Mouse (Mus musculus) limb, embryonic 13.5 days (tissue): ENCODE data around the gene Spg7. TPM values are rescaled to one million over a fixed set of nuclear protein-coding genes. Genes with fewer than 3 reads are reported as not detected.
"Not testable (repeated sequence)": the region's sequence is repeated elsewhere in the genome, so short reads cannot be mapped to it uniquely, and the experiment has no call there.

ENCODE experiments used
- ATAC-seq: fragments of 200-750 bp; cut with Nextera tagmentation; 2 replicates; pipeline ENCODE4 v1.8.0; 2017; ENCODE audit warnings: low read depth, moderate number of reproducible peaks, moderate TSS enrichment; ENCODE audit not compliant: low FRiP score
- H3K27ac ChIP-seq: fragments of 300-500 bp; sonication (generic); 2 replicates; pipeline ENCODE4 v1.5.1; 2015; ENCODE audit warnings: inconsistent platforms, mild to moderate bottlenecking, moderate library complexity
- H3K27me3 ChIP-seq: fragments of 300-500 bp; sonication (generic); 2 replicates; pipeline ENCODE4 v1.6.1; 2015; ENCODE audit warnings: mild to moderate bottlenecking, inconsistent platforms
- H3K36me3 ChIP-seq: fragments of 300-500 bp; sonication (generic); 2 replicates; pipeline ENCODE4 v1.6.1; 2015; ENCODE audit warnings: inconsistent platforms, mild to moderate bottlenecking, moderate library complexity
- H3K4me1 ChIP-seq: fragments of 300-500 bp; sonication (generic); 2 replicates; pipeline ENCODE4 v1.6.1; 2015; ENCODE audit warnings: inconsistent platforms
- H3K4me2 ChIP-seq: fragments of 300-500 bp; sonication (generic); replicated peaks from 2 replicates; pipeline ENCODE4 v1.6.1; 2015; ENCODE audit warnings: inconsistent platforms, mild to moderate bottlenecking, moderate library complexity
- H3K4me3 ChIP-seq: fragments of 300-500 bp; sonication (generic); 2 replicates; pipeline ENCODE4 v1.5.1; 2015; ENCODE audit warnings: moderate library complexity, mild to moderate bottlenecking, inconsistent platforms
- H3K9ac ChIP-seq: fragments of 300-500 bp; sonication (generic); 2 replicates; pipeline ENCODE4 v1.6.1; 2015; ENCODE audit warnings: mild to moderate bottlenecking, inconsistent platforms
- H3K9me3 ChIP-seq: fragments of 300-500 bp; sonication (generic); 2 replicates; pipeline ENCODE4 v1.6.1; 2016; ENCODE audit warnings: inconsistent platforms
- WGBS: fragments of 180-500 bp; shearing (Covaris S2); methylation state at CpG from one replicate; pipeline ENCODE4 v1.1.7; 2015; 5-methylcytosine and 5-hydroxymethylcytosine counted together
- polyA plus RNA-seq: library from polyadenylated mRNA; unstranded; fragments of >200 nt; fragmentation: Nextera tagmentation; extraction: Ambion mirVana; gene quantifications from 2 replicates; pipeline ENCODE4 v1.2.1, GENCODE M21; 2015

Spg7 gene
- 40.8 and 41.5 TPM in 2 replicates for polyA plus RNA-seq

GRCm38 (mm10) chr8:123062721-123063120 lies at the start of gene Spg7:
TSS of gene Spg7 (plus strand) at chr8:123062942.
- 72% methylated on average over 7 of the region's 7 CpGs for WGBS
- no peak within 1 kb of the TSS for H3K4me3 ChIP-seq
- ATAC-seq: no peak
- H3K27me3 ChIP-seq: no peaks in the 10 kb centered on the region
- H3K4me2 ChIP-seq: no peak within 1 kb of the TSS
- peaks cover 23% of the 10 kb centered on the region for H3K4me1 ChIP-seq
- no peak within 1 kb of the TSS for H3K27ac ChIP-seq
- no peaks in the 10 kb centered on the region for H3K9me3 ChIP-seq
- H3K9ac ChIP-seq: no peak within 1 kb of the TSS
- H3K36me3 ChIP-seq: 0 out of 2 replicates have a peak, but pooled peaks cover 7% of the 10 kb centered on the region

- 73% methylated on average over 7 of the region's 7 CpGs for whole genome bisulfite sequencing
- ATAC-seq: no peak
- Histone ChIP-seq H3K36me3 (peaks cover 9% of the 10 kb centered on the region), H3K4me2 (no peak overlapping the region), H3K27me3 (no peaks in the 10 kb centered on the region), H3K27ac (no peak overlapping the region), H3K9ac (no peak overlapping the region), H3K4me1 (peaks cover 36% of the 10 kb centered on the region), H3K4me3 (no peak overlapping the region), H3K9me3 (no peaks in the 10 kb centered on the region)
Observed at GRCm38 (mm10) chr8:123014429-123014828, 48.3 kb upstream of the Spg7 start.

- no peaks in the 10 kb centered on the region for H3K27me3 ChIP-seq
- no peak overlapping the region for H3K27ac ChIP-seq
- H3K4me1 ChIP-seq: peaks cover 36% of the 10 kb centered on the region
- no peaks in the 10 kb centered on the region for H3K9me3 ChIP-seq
- H3K9ac ChIP-seq: no peak overlapping the region
- ATAC-seq: no peak
- H3K4me2 ChIP-seq: no peak overlapping the region
- WGBS: 66% methylated on average over 3 of the region's 3 CpGs
- H3K4me3 ChIP-seq: no peak overlapping the region
- H3K36me3 ChIP-seq: peaks cover 9% of the 10 kb centered on the region
Observed at GRCm38 (mm10) chr8:123015074-123015473, 47.7 kb upstream of the Spg7 start.

- WGBS: 94% methylated on average over 4 of the region's 4 CpGs
- no peak overlapping the region for H3K4me3 ChIP-seq
- H3K27ac ChIP-seq: no peak overlapping the region
Observed at GRCm38 (mm10) chr8:123017143-123017542, 45.6 kb upstream of the Spg7 start.

GRCm38 (mm10) chr8:123018484-123019164 lies 44.1 kb upstream of the Spg7 start:
- ATAC-seq: no peak
- 69% methylated on average over 4 of the region's 4 CpGs for WGBS
- H3K27ac ChIP-seq: peak overlapping the region; percentile 33; the same call in 1 of the 2 replicates
- H3K4me3 ChIP-seq: no peak overlapping the region
- H3K27me3 ChIP-seq: no peaks in the 10 kb centered on the region
- H3K4me1 ChIP-seq: peaks cover 54% of the 10 kb centered on the region
- H3K4me2 ChIP-seq: no peak overlapping the region
- H3K36me3 ChIP-seq: peaks cover 9% of the 10 kb centered on the region
- H3K9me3 ChIP-seq: no peaks in the 10 kb centered on the region
- H3K9ac ChIP-seq: no peak overlapping the region

More at GRCm38 (mm10) chr8:123017143-123017542, 45.6 kb upstream of the Spg7 start:
- no peaks in the 10 kb centered on the region for H3K27me3 ChIP-seq
- peaks cover 47% of the 10 kb centered on the region for H3K4me1 ChIP-seq
- H3K4me2 ChIP-seq: no peak overlapping the region
- peaks cover 9% of the 10 kb centered on the region for H3K36me3 ChIP-seq
- no peak for ATAC-seq
- H3K9ac ChIP-seq: no peak overlapping the region
- no peaks in the 10 kb centered on the region for H3K9me3 ChIP-seq

- ATAC-seq: no peak
- Histone ChIP-seq H3K9ac (no peak overlapping the region), H3K27me3 (no peaks in the 10 kb centered on the region), H3K36me3 (peaks cover 12% of the 10 kb centered on the region), H3K9me3 (no peaks in the 10 kb centered on the region), H3K27ac (no peak overlapping the region), H3K4me1 (peaks cover 46% of the 10 kb centered on the region), H3K4me3 (no peak overlapping the region), H3K4me2 (no peak overlapping the region)
- WGBS: 65% methylated on average over 2 of the region's 2 CpGs
Observed at GRCm38 (mm10) chr8:123020084-123020483, 42.7 kb upstream of the Spg7 start.

- peaks cover 40% of the 10 kb centered on the region for H3K4me1 ChIP-seq
- no peak for ATAC-seq
- no peak overlapping the region for H3K9ac ChIP-seq
- peaks cover 12% of the 10 kb centered on the region for H3K36me3 ChIP-seq
- H3K9me3 ChIP-seq: no peaks in the 10 kb centered on the region
- no peak overlapping the region for H3K27ac ChIP-seq
- no peak overlapping the region for H3K4me2 ChIP-seq
- H3K4me3 ChIP-seq: no peak overlapping the region
- 84% methylated on average over 2 of the region's 2 CpGs for WGBS
- no peaks in the 10 kb centered on the region for H3K27me3 ChIP-seq
Observed at GRCm38 (mm10) chr8:123020859-123021258, 41.9 kb upstream of the Spg7 start.

DNA sequence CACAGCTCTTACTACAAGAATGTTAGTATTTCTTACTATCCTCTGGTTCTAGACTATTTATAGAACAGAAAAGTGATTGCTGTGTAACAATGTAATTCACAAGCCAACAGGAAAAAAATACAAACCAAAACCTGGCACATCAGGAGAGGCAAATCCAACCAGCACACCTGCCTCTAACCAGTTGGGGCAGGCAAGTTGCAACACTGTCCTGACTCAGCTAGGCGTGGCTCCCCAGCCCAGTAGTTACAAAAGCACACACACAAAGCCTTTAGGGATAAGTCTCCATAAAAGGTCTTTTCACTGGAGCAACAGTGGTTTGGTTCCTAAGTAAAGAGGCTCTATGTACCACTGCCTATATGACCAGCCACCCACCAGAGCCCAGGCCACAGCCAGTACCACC lies 41.5 kb upstream of the Spg7 start:
- Histone ChIP-seq H3K27ac (no peak overlapping the region), H3K27me3 (no peaks in the 10 kb centered on the region), H3K36me3 (peaks cover 10% of the 10 kb centered on the region), H3K4me3 (no peak overlapping the region), H3K9ac (no peak overlapping the region), H3K4me1 (peaks cover 39% of the 10 kb centered on the region), H3K9me3 (no peaks in the 10 kb centered on the region), H3K4me2 (no peak overlapping the region)
- WGBS: 71% methylated on average over 1 of the region's 1 CpGs
- ATAC-seq: no peak

GRCm38 (mm10) chr8:123022727-123023126 lies 40.0 kb upstream of the Spg7 start:
- ATAC-seq: no peak
- Histone ChIP-seq H3K4me3 (no peak overlapping the region), H3K9ac (no peak overlapping the region), H3K4me1 (peaks cover 33% of the 10 kb centered on the region), H3K9me3 (no peaks in the 10 kb centered on the region), H3K27ac (no peak overlapping the region), H3K36me3 (0 out of 2 replicates have a peak, but pooled peaks cover 3% of the 10 kb centered on the region), H3K27me3 (no peaks in the 10 kb centered on the region), H3K4me2 (no peak overlapping the region)
- WGBS: 74% methylated on average over 3 of the region's 3 CpGs

DNA sequence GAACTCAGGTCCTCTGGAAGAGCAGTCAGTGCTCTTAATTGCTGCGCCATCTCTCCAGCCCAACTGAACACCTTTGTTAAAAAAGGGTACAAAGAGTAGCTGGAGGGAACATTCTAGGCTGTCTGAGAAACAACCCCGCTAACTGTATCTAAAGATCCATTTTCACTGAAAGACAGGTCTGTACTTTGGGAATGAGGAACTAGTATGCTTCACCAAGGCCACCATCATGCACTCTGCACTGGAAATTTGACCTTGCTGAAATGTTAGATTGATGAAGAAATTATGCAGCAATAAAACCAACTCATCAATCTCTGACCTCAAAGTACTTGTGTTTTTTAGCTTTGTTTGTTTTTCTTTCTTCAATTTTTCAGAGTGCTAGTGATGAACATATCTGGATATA lies 38.5 kb upstream of the Spg7 start:
- Histone ChIP-seq H3K9me3 (no peaks in the 10 kb centered on the region), H3K9ac (no peak overlapping the region), H3K4me2 (no peak overlapping the region), H3K27ac (no peak overlapping the region), H3K27me3 (no peaks in the 10 kb centered on the region), H3K36me3 (0 out of 2 replicates have a peak, but pooled peaks cover 3% of the 10 kb centered on the region), H3K4me1 (peaks cover 21% of the 10 kb centered on the region), H3K4me3 (no peak overlapping the region)
- ATAC-seq: no peak
- 99% methylated on average over 2 of the region's 2 CpGs for WGBS

- WGBS: 82% methylated on average over 3 of the region's 3 CpGs
- H3K27ac ChIP-seq: no peak overlapping the region
- H3K9ac ChIP-seq: no peak overlapping the region
- no peak overlapping the region for H3K4me3 ChIP-seq
- H3K9me3 ChIP-seq: no peaks in the 10 kb centered on the region
- ATAC-seq: no peak
- H3K36me3 ChIP-seq: 0 out of 2 replicates have a peak, but pooled peaks cover 3% of the 10 kb centered on the region
- peaks cover 15% of the 10 kb centered on the region for H3K4me1 ChIP-seq
- H3K4me2 ChIP-seq: no peak overlapping the region
- no peaks in the 10 kb centered on the region for H3K27me3 ChIP-seq
Observed at GRCm38 (mm10) chr8:123025951-123026351, 36.8 kb upstream of the Spg7 start.

DNA sequence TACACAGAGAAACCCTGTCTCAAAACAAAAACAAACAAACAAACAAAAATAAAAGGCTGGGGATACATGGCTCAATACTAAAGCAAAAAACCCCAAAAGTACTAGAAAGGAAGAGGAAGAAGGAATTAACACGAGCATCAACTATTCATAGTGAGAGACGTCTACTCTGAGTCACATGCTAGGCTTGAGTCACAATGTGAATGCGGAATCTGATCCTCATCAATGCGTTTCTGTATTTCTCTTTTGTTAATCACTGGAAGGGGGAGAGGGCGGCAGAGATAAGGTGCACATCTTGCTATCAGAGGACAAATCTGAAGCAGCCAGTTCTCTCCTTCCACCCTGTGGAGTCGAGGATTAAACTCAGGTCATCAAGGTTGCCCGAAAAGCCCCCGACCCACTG lies 35.0 kb upstream of the Spg7 start:
- H3K36me3 ChIP-seq: 0 out of 2 replicates have a peak, but pooled peaks cover 3% of the 10 kb centered on the region
- H3K27me3 ChIP-seq: no peaks in the 10 kb centered on the region
- peaks cover 8% of the 10 kb centered on the region for H3K4me1 ChIP-seq
- H3K4me3 ChIP-seq: no peak overlapping the region
- ATAC-seq: no peak
- no peak overlapping the region for H3K9ac ChIP-seq
- H3K27ac ChIP-seq: no peak overlapping the region
- 88% methylated on average over 8 of the region's 8 CpGs for WGBS
- H3K4me2 ChIP-seq: no peak overlapping the region
- H3K9me3 ChIP-seq: no peaks in the 10 kb centered on the region

DNA sequence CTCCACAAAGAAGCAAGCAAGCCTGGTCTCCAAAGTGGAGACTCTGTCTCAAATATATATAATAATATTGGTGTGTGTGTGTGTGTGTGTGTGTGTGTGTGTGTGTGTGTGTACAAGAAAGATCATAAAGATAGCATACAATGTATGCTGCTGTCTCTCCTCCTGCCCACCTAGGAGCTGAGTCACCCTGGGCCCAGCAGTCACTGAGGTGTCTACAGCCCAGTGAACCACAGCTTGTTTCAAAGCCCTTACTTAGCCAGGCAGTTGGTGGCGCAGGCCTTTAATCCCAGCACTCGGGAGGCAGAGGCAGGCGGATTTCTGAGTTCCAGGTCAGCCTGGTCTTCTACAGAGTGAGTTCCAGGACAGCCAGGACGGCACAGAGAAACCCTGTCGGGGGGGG lies 32.7 kb upstream of the Spg7 start:
- not testable (repeated sequence) for ATAC-seq, H3K4me3 ChIP-seq, H3K27me3 ChIP-seq, H3K9me3 ChIP-seq, H3K4me2 ChIP-seq, H3K36me3 ChIP-seq, H3K27ac ChIP-seq, H3K9ac ChIP-seq
- H3K4me1 ChIP-seq: peaks cover 11% of the 10 kb centered on the region
- WGBS: 74% methylated on average over 5 of the region's 5 CpGs
